Mouse (Mus musculus) ES-Bruce4 (cell line): Measurements from ENCODE around the gene March6. TPM values are rescaled to one million over a fixed set of nuclear protein-coding genes. Genes with fewer than 3 reads are reported as not detected.

Source experiments
- H3K27ac ChIP-seq: 2 replicates; pipeline ENCODE4 v1.5.1; 2012; ENCODE audit warnings: low read length, inconsistent platforms; ENCODE audit not compliant: insufficient read depth
- H3K27me3 ChIP-seq: 2 replicates; pipeline ENCODE4 v1.6.1; 2012; ENCODE audit warnings: mild to moderate bottlenecking, low read length, inconsistent platforms; ENCODE audit not compliant: control insufficient read depth, poor library complexity, insufficient read depth, severe bottlenecking
- H3K36me3 ChIP-seq: 2 replicates; pipeline ENCODE4 v1.6.1; 2012; ENCODE audit warnings: inconsistent platforms, mild to moderate bottlenecking, low read length, moderate library complexity; ENCODE audit not compliant: control insufficient read depth, poor library complexity, insufficient read depth, severe bottlenecking
- H3K4me1 ChIP-seq: one replicate; pipeline ENCODE4 v1.8.1; 2011; ENCODE audit warnings: low read length; ENCODE audit not compliant: control insufficient read depth, insufficient read depth
- H3K4me3 ChIP-seq: 2 replicates; pipeline ENCODE4 v1.5.1; 2011; ENCODE audit warnings: low read depth, mild to moderate bottlenecking, low read length
- H3K9ac ChIP-seq: 2 replicates; pipeline ENCODE4 v1.6.1; 2012; ENCODE audit warnings: low read depth, mild to moderate bottlenecking, inconsistent platforms; ENCODE audit not compliant: poor library complexity, severe bottlenecking
- H3K9me3 ChIP-seq: replicated peaks from 2 replicates; pipeline ENCODE4 v1.6.1; 2012; ENCODE audit warnings: mild to moderate bottlenecking, low read length, inconsistent platforms; ENCODE audit not compliant: control insufficient read depth, poor library complexity, insufficient read depth, severe bottlenecking
- CTCF ChIP-seq: IDR thresholded peaks from one replicate; pipeline ENCODE4 v1.8.1; 2011; ENCODE audit warnings: low read depth, low read length
- EP300 ChIP-seq: IDR thresholded peaks from 2 replicates; pipeline ENCODE4 v1.6.1; 2011; ENCODE audit warnings: low read depth, low read length; ENCODE audit not compliant: insufficient read depth
- POLR2A ChIP-seq: IDR thresholded peaks from one replicate; pipeline ENCODE4 v1.8.1; 2011; ENCODE audit warnings: low read length; ENCODE audit not compliant: insufficient read depth
- polyA plus RNA-seq: library from polyadenylated mRNA; stranded (reverse); fragments of >200 nt; gene quantifications from 2 replicates; pipeline ENCODE4 v1.2.4, GENCODE M21; 2011; ENCODE audit warnings: low read depth; ENCODE audit not compliant: missing spikeins, insufficient read depth, insufficient read length

Gene March6
- polyA plus RNA-seq, 1 experiment, result 54.0 TPM

DNA sequence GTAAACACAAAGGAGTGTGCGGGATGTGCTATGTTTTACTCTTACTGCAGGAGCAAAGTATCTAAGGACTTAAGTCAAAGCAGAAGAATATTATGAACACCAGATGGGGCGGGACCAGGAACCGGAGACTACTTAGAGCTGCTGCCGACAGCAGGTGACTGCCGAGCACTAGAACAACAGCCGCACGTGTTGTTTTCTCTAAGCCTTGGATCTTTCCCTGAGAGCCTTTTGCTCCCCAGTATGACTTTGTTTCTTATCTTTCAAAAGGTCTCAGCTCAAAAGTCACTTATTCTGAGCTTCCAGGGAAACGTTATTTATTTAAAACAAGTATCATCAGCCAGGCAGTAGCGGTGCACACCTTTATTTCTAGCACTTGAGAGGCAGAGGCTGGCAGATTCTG lies 36.0 kb downstream of the March6 start:
- no peaks in the 10 kb centered on the region for H3K4me1 ChIP-seq
- peaks cover 15% of the 10 kb centered on the region for H3K36me3 ChIP-seq
- TF ChIP-seq CTCF, result no peak
- no peak for TF ChIP-seq EP300
- TF ChIP-seq POLR2A, result no peak

GRCm38 (mm10) chr15:31494310-31494709 lies 36.5 kb downstream of the March6 start:
- no peak overlapping the region for H3K27ac ChIP-seq
- H3K9ac ChIP-seq, result no peak overlapping the region
- no peaks in the 10 kb centered on the region for H3K4me1 ChIP-seq
- no peak for TF ChIP-seq POLR2A
- TF ChIP-seq CTCF, result peak; percentile 19
- no peak for TF ChIP-seq EP300
- H3K36me3 ChIP-seq, result peaks cover 14% of the 10 kb centered on the region
- H3K27me3 ChIP-seq, result no peaks in the 10 kb centered on the region
- H3K4me3 ChIP-seq, result no peak overlapping the region
- no peaks in the 10 kb centered on the region for H3K9me3 ChIP-seq

More for the DNA sequence above, 36.0 kb downstream of the March6 start:
- no peaks in the 10 kb centered on the region for H3K27me3 ChIP-seq
- H3K9ac ChIP-seq, result no peak overlapping the region
- no peaks in the 10 kb centered on the region for H3K9me3 ChIP-seq
- no peak overlapping the region for H3K27ac ChIP-seq
- H3K4me3 ChIP-seq, result no peak overlapping the region

DNA sequence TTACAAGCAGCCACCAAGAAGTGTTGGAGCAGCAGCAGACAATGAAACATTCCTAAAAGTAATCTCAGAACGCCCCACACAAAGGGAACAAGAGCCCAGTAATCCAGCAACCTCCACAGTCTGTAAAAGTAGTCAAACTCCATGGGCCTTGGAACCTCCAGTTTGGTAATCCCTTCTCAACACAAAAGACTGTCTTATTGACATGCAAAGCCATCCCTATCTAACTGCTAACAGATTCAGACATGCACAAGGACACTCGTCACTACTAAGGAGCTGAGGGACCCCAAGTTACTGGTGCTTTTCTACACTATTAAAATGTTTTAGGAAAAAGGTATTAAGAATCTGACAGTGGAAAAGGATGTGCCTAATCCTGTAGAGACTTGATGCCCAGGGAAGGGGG lies 43.4 kb downstream of the March6 start:
- Histone ChIP-seq H3K4me3 (no peak overlapping the region), H3K4me1 (no peaks in the 10 kb centered on the region), H3K9me3 (no peaks in the 10 kb centered on the region), H3K27me3 (no peaks in the 10 kb centered on the region), H3K9ac (no peak overlapping the region), H3K27ac (no peak overlapping the region), H3K36me3 (peaks cover 15% of the 10 kb centered on the region)
- TF ChIP-seq CTCF, result no peak
- no peak for TF ChIP-seq EP300
- TF ChIP-seq POLR2A, result no peak

GRCm38 (mm10) chr15:31476678-31477077 lies 54.2 kb downstream of the March6 start:
- no peaks in the 10 kb centered on the region for H3K9me3 ChIP-seq
- H3K27ac ChIP-seq, result no peak overlapping the region
- TF ChIP-seq POLR2A, result no peak
- no peak for TF ChIP-seq CTCF
- no peak for TF ChIP-seq EP300
- H3K36me3 ChIP-seq, result peaks cover 15% of the 10 kb centered on the region
- H3K9ac ChIP-seq, result no peak overlapping the region
- H3K4me1 ChIP-seq, result no peaks in the 10 kb centered on the region
- H3K27me3 ChIP-seq, result no peaks in the 10 kb centered on the region
- H3K4me3 ChIP-seq, result no peak overlapping the region

GRCm38 (mm10) chr15:31472645-31473574 lies 57.9 kb downstream of the March6 start:
- Histone ChIP-seq H3K4me3 (no peak overlapping the region), H3K27ac (no peak overlapping the region), H3K4me1 (no peaks in the 10 kb centered on the region), H3K9ac (no peak overlapping the region), H3K27me3 (no peaks in the 10 kb centered on the region), H3K36me3 (peaks cover 5% of the 10 kb centered on the region; the same call in 1 of the 2 replicates), H3K9me3 (no peaks in the 10 kb centered on the region)
- TF ChIP-seq CTCF (no peak), EP300 (no peak), POLR2A (no peak)

GRCm38 (mm10) chr15:31471529-31471928 lies 59.3 kb downstream of the March6 start:
- TF ChIP-seq EP300 (no peak), POLR2A (no peak), CTCF (no peak)
- Histone ChIP-seq H3K27ac (no peak overlapping the region), H3K36me3 (peaks cover 5% of the 10 kb centered on the region), H3K4me1 (no peaks in the 10 kb centered on the region), H3K9me3 (no peaks in the 10 kb centered on the region), H3K9ac (no peak overlapping the region), H3K27me3 (no peaks in the 10 kb centered on the region), H3K4me3 (no peak overlapping the region)
